Mouse (Mus musculus) mesoderm, embryonic 11.5 days (tissue): ENCODE data around the gene Fbxo3.
"Not testable (repeated sequence)": the region's sequence is repeated elsewhere in the genome, so short reads cannot be mapped to it uniquely, and the experiment has no call there.

ENCODE experiments used
- DNase-seq: peaks from one replicate; pipeline ENCODE4 v3.0.0-alpha.2; 2012; ENCODE audit warnings: low read depth, low spot score

Fbxo3 gene

GRCm38 (mm10) chr2:104036316-104036715 is 8.8 kb downstream of the Fbxo3 start:
- no peak for DNase-seq

GRCm38 (mm10) chr2:104038236-104038635 is 10.7 kb downstream of the Fbxo3 start:
- no peak for DNase-seq

GRCm38 (mm10) chr2:104041632-104042031 is 14.1 kb downstream of the Fbxo3 start:
- DNase-seq, result no peak

- no peak for DNase-seq
These were observed 15.2 kb downstream of the Fbxo3 start for GRCm38 (mm10) chr2:104042766-104043165.

- DNase-seq, result no peak
These were observed 16.3 kb downstream of the Fbxo3 start for GRCm38 (mm10) chr2:104043624-104044478.

- no peak for DNase-seq
These were observed 17.1 kb downstream of the Fbxo3 start for GRCm38 (mm10) chr2:104044479-104045080.

- DNase-seq, result no peak
These were observed 30.9 kb downstream of the Fbxo3 start for GRCm38 (mm10) chr2:104058381-104058780.

- DNase-seq, result no peak
These were observed 31.4 kb downstream of the Fbxo3 start for GRCm38 (mm10) chr2:104058954-104059353.

- DNase-seq, result no peak
These were observed 32.3 kb downstream of the Fbxo3 start for GRCm38 (mm10) chr2:104059786-104060185.

- no peak for DNase-seq
These were observed 33.5 kb downstream of the Fbxo3 start for GRCm38 (mm10) chr2:104060996-104061395.

- DNase-seq, result no peak
These were observed 35.1 kb downstream of the Fbxo3 start for GRCm38 (mm10) chr2:104062665-104063064.

GRCm38 (mm10) chr2:104064152-104064551 is 36.6 kb downstream of the Fbxo3 start:
- no peak for DNase-seq

- DNase-seq, result not testable (repeated sequence)
These were observed 38.0 kb downstream of the Fbxo3 start, which contains the start of gene Gm10912 for GRCm38 (mm10) chr2:104065526-104065925. Gm10912 (plus strand) TSS chr2:104065826.

GRCm38 (mm10) chr2:104068450-104068849 is 40.9 kb downstream of the Fbxo3 start, which contains the start of gene Gm10799:
Gm10799 (minus strand) TSS chr2:104068550.
- DNase-seq, result not testable (repeated sequence)

- DNase-seq, result peak; percentile 45
These were observed 42.2 kb downstream of the Fbxo3 start, which contains the start of gene Cd59b for GRCm38 (mm10) chr2:104069704-104070185. Cd59b (plus strand) TSS chr2:104069849.

- DNase-seq, result not testable (repeated sequence)
These were observed 50.8 kb downstream of the Fbxo3 start for GRCm38 (mm10) chr2:104078285-104078684.

GRCm38 (mm10) chr2:104081436-104082050 is 54.0 kb downstream of the Fbxo3 start:
- DNase-seq, result not testable (repeated sequence)

GRCm38 (mm10) chr2:104082474-104082873 is 55.0 kb downstream of the Fbxo3 start:
- DNase-seq, result no peak

GRCm38 (mm10) chr2:104084027-104084426 is 56.5 kb downstream of the Fbxo3 start:
- not testable (repeated sequence) for DNase-seq

- not testable (repeated sequence) for DNase-seq
These were observed 60.0 kb downstream of the Fbxo3 start for GRCm38 (mm10) chr2:104087562-104087961.

GRCm38 (mm10) chr2:104093305-104093704 is 65.8 kb downstream of the Fbxo3 start:
- DNase-seq, result no peak

- DNase-seq, result peak; percentile 77
These were observed 68.3 kb downstream of the Fbxo3 start, which contains the start of gene Cd59a for GRCm38 (mm10) chr2:104095741-104096213. Cd59a (plus strand) TSS chr2:104095801.
